Mouse (Mus musculus) adrenal gland, postnatal 14 days (tissue): ENCODE results near the gene Bsnd. TPM values are rescaled to one million over a fixed set of nuclear protein-coding genes. Genes with fewer than 3 reads are reported as not detected.
A peak's percentile ranks its signal among the peaks of the same experiment; 100 is the strongest.

Source experiments
- DNase-seq: peaks from one replicate; pipeline ENCODE4 v3.0.0; 2021; ENCODE audit warnings: mixed read lengths
- long read RNA-seq, 2 experiments: library from polyadenylated mRNA; stranded (forward); transcript quantifications; one replicate each; pipeline ENCODE4 v2.0.0; 2021
- total RNA-seq: library from RNA; stranded (reverse); gene quantifications from 2 replicates; pipeline ENCODE4 v1.2.3, GENCODE M21; 2021

The Bsnd gene
- not detected in 2 replicates for total RNA-seq
- long read RNA-seq, experiment 1, partial matches to known transcripts: 0 of 1 reads
- long read RNA-seq, experiment 1, other reads (novel, unspliced or antisense): 1 of 1 reads
- long read RNA-seq, experiment 2: 0 reads

DNA sequence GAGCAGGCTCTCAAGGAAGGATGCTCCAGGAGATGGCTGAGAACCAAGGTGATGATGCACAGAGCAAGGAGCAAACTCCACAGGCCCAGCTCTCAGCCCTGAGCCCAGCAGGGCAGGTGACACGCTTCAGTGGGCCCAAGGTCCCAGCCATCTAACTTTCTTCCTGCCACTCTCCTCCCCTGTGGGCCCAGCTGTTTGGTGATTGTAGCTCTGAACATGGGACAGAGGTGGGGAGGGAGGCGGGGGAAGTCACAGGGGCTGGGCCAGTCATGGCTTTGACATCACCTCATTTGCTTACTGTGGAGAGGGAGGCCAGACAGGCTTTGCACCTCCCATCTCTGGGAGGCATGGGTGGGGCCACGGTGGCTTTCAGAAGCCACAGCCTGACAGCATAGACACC lies at the start of gene Bsnd:
Gene Bsnd (minus strand): TSS at position 168 of the 400 bp plus-strand sequence.
- no peak for DNase-seq

DNA sequence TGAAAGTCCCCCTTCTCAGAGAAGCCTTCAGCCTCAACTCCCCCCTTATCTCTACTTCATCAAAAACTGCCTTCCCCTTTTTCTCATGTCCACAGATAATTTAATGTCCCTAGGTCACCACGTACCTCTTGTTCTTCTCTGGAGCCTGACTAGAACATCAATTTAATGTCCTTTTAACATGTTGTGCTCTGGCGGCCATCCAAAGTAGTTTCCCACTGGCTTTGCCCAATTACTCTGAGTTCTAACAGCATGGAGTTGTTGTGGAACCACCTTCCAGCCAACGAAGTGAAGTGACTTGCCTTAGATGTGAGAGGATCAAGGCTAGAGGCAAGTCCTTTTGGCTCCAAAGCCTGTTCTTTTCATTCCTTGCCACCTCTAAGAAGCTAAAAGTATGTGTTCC lies 49.4 kb upstream of the Bsnd start:
- DNase-seq: peak; percentile 35

DNA sequence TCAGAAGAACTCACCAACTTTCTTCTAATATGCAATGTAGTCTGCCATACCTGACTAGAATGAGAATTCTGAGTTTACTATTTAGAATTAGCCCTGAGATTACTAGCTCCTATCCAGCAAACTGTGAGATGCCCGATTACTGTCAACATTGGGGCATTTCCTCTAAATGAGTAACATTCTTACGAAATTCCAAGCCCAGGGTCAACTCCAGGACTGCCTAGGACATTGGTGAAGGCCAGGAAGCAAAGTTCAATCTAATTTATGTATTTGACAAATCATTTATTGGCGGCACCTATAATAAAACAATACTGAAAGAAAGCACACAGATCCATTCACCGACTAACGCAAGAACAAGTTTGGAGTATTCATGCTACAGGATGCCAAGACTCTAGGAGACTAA lies 47.7 kb upstream of the Bsnd start:
- peak; percentile 35 for DNase-seq

DNA sequence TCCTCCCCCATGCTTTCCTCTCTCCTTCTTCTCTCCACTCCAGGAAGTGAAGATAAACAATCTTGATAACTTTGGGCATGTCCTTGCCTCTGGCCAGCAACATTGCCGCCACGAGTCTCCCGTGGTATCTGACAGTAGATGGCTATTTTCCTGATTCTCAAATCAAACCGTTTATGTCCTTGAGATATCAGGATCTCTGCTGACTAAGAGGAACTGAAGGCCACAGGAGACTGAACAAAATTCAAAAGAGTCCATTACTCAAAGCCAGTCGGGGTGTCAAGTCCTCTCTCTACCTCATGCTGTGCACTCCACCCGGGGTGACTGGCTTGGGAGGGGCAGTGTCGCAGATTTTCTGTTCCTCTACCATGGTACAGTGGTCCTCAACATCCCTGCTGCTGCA lies 42.2 kb upstream of the Bsnd start:
- peak; percentile 35 for DNase-seq

DNA sequence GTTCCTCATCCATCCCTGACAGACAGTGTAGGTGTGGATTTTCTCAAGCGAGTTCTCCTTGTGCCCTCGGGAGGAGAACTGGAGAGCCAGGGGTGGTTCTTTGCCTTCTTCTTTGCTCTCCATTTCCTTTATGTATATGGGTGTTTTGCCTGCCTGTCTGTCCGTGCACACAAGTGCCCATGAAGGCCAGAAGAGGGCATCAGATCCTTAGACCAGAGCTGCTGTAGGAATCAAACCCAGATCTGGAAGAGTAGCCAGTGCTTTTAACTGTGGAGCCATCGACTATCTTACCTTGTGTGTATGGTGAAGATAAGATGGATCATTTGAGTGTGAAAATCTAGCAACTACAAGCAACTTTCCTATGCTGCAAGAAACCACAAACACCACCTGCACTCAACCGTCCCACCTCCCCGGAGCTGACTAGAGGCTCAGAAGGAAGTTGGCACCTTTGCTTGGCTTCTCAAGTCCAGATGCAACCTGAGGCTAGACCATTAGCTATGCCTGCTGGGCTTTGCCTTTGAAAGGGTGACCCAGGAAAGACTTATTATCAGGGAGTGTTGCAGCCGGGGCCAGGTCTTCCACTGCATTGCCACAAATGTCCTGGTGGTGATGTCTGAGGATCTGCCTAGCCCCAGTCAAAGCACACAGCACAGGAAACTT lies 41.5 kb upstream of the Bsnd start:
- no peak for DNase-seq

DNA sequence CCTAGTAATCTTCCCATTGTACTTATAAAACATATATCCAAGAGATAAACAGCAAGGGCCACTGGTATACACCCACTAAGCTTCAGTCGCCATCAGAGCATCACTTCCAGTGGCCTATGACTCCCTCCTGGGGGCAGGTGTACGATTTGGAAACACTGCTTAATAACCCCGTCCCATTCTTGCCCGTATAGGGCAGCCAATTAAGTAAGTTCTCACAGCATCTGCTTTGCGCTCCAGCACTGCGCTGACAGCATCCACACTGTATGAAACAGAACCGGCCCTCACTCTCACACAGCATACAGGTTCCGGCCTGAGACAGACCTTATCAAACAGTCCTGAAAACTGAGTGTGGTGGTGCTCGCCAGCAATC lies 38.0 kb upstream of the Bsnd start:
- no peak for DNase-seq

DNA sequence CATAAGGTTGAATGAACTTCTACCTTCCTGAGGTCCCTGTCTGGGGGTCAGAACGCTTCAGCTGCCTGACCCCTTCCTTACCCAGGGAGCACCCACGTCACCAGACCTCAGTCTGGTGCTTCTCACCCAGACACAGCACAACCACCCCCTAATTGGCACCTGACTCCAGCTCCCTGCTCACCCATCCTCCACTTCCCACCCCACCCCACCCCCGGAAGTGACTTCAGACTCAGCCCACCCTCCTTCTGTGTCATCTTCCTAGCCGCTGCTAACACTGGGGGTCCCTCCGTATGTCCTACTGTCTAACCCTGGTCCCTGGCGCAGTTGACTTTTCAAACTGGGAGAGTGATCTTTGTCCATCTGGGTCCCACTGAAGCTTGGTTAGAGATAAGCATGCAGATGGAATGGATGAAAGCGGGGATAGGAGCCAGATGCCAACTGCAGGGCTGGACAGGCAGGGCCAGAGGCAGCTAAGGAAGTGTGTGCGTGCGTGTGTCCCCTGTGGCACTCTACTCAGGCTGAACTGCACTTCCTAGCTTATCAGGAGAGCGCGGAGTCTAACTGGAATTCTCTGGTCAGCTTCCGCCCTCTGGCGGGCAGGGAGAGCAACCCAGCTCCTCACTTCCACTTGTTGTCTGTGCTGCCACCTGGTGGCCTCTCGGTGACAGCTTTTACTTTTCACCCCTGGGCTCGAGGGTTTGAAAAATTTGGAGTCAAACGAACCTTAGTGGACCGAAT lies 37.5 kb upstream of the Bsnd start:
- DNase-seq: peak; percentile 94

DNA sequence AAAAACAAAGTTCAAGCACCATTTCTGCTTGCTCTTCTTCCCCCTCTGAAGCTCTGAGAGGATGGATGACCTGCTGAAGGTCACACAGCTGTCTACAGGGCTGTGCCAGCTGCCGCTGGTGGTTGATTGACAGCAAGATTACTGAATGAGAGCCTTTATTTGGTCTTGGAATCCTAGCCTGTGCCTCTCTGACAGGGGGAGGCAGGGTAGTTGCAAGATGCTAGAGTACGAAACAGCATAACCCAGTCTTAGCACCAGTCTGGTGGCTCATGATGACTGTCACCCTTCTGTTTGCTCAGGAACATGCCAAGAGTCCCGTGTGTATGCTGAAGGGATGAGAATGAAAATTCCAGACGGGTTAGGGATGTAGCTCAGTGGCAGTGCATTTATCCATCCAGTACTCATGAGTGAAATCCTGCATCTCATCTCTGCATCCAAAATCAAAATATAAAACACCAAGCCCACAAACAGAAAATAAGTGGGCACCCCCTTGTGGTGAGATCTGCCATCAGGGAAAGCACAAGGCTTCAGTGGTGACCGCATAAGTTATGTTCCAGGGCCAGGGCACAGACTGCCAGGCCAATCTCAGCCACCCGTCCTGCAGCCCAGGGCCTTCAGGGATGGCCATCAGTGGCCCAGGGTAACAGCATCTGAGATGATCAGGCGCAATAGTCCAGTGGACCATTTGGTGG lies 35.9 kb upstream of the Bsnd start:
- peak; percentile 24 for DNase-seq

DNA sequence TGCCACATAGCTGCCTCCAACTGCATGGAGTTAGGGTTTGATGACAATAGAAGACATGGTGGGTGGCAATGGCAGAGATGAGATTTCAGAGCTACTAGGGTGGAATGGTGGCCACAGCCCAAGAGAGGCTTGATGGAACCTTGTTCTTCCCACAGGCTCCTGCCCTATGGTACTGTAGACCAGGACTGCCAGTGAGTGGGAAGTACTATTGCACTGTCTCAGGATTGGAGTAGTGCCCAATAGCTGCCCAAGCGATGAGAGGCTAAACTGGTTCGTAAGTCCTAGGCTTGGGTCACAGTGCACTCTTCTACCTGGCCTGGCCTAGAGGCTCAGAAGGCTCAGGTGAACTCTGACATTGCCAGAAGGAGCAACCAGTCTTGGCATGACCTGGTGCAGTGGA lies 32.9 kb upstream of the Bsnd start:
- DNase-seq: no peak

DNA sequence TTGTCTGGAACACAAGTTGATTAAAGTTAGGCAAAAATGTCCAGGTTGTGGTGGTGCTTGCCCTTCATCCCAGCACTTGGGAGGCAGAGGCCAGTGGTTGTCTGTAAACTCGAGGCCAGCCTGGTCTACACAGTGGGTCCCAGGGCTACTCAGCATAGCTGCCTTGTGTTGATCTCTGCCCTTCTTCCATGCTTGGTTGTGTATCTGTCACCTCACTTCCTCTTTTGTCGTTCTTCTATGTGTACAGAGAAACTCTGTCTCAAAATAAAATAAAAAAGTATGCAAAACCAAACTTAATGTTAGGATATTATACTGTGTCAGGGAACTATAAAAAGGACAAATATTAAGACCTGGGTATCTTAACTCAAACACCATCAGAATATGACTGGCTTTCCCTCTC lies 32.0 kb upstream of the Bsnd start:
- no peak for DNase-seq

DNA sequence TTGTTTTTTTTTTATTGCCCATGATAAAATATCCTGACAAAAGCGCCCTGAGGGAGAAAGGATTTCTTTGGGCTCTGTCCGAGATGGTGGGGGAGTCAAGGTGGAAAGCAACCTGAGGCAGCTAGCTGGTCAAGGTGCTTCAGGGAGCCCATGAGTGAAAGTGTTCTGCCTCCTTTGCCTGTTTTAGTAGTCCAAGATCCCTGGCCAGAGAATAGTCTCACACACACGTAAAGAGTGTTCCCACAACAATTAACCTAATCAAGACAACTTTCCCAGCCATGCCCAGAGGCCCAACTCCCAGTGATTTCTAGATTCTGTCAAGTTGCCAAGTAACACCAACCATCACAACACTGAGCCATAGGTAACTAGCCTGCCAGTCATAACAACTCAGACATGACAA lies 30.5 kb upstream of the Bsnd start:
- no peak for DNase-seq

DNA sequence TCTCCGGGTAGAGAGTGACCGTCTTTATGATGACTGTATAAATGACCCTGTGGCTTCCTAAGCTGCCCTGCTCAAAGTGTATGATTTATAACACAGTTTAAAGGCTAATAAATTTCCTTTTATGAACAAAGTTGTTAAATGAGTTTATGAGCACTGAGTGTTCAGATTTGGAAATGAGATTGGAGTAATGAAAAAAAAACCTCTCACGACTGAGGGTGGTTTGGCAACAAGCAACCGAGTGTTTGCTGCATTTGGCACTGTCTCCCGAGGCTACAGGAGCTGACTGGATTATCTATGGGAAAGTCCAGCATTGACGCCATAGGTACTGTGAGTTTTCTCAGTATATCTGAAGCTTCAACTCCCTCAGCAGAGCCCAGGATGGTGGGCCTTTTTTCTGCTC lies 22.5 kb upstream of the Bsnd start:
- no peak for DNase-seq

DNA sequence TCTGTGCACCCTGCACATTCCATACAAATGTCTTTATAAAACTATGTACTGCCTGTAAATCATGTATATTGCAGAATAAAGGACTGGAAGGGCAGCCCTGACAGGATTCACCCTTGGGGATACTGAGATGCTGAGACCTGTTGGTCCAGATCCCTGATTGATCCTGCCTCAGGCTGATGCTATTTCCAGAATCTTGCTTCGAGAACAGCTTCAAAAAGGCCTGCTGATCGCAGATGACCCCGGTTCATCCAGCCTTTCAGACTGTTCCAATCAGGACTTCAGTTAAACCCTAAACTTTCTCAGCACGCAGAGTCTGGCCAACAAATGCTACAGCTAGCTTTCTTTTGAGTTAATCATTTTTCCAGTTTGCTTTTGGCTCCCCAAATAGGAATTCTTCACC lies 17.8 kb upstream of the Bsnd start:
- no peak for DNase-seq

DNA sequence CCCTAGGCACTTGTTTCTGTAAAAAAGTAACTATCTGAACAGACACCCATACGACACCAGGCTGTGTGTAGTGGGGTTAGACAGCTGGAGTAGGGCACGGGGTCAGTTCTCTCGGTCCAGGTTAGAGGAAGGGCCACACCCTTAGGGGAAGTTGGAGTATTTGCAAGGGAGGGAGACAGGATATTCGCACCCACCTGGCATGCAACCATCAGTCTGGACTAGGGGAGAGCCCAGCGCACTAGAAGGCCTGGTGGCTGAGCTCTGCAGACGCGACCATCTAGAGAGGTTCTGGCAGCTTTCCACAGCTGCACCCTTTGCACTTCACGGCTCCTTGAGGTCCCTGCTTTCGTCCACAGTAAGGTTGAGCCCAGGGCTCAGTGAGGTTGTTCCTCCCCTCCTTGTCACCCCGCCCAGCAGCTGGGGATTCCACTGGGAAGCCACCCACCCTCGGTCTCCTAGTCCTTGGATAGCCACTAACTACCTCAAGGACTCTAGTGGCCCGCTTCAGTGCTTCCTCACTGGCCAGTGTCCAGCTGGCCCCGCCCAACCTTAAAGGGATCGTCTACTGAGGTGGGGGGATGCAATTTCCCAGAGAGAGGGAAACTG lies 13.5 kb upstream of the Bsnd start:
- DNase-seq: peak; percentile 17

DNA sequence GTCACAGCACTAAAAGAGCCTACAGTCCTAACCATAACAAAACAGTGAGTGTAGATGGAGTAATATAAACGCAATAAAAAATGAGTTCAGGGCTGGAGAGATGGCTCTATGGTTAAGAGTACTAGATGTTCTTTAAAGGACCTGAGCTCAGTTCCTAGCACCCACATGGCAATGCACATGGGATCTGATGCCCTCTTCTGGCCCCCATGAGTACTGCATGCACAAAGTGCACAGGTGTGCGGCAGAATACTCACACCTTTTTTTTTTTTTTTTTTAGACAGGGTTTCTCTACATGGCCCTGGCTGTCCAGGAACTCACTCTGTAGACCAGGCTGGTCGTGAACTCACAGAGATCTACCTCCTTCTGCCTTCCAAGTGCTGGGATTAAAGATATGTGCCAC lies 11.5 kb upstream of the Bsnd start:
- no peak for DNase-seq

DNA sequence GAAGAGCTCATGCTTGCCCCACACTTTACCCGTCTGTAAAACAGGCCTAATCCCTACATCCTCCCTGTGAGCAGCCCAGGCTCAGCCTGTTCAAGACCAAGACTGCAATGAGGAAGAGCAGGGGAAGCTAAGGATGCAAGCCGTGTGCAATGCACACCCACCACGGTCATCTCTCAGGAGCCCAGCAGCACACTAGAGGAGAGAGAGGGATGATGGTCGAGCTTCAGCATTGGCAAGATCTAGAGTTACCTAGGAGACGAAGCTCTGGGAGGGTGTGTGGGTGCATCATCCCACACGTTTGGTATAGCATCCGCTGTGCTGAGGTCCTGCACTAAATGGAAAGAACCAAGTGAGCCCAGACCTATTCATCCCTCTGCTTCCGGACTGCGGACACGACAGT lies 8.0 kb upstream of the Bsnd start:
- no peak for DNase-seq

DNA sequence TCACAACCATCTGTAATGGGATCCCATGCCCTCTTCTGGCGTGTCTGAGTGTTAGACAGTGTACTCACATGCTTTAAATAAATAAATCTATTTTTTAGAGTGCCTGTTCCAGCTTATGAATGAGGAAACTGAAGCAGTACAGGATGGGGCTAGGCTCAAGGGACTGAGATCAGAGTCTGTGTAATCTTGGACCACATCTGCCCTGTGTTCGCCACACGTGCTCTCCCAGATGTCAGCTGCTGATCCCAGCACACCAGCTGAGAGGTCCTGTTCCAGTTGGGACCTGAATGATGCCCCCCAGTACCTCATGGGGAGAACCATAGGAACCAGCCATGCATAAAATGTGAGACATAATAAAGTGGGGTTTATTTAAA lies 6.4 kb upstream of the Bsnd start:
- DNase-seq: no peak

DNA sequence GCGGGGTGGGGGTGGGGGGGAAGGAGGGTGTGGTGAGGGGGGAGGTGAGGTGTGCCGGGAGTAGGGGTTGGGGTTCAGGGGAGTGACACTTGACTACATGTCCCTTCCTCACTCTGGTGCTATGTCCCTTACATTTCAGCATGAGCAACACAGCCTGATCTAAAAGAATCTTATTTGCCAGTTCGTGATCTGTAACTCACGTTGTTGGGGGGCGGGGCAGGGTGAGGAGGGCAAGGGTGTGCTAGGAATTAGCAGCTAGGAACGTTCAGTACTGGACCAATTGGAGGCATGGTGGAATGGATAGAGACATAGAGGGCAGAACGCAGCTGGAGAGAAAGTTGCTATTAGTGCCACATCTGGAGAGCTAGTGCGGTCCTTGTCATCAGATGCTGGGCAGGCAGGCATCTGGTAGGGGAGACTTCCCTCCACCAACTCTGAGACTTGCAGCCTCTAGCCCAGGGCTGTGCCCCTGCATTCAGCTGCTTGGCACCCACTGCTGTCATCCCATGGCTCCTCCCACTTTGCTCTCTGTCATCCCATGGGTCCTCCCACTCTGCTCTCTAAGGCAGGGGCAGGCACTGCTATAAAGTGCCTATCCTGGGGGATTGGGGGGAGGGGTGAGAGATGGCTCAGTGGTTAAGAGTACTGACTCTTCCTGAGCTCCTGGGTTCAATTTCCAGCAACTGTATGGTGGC lies 5.8 kb upstream of the Bsnd start:
- no peak for DNase-seq

DNA sequence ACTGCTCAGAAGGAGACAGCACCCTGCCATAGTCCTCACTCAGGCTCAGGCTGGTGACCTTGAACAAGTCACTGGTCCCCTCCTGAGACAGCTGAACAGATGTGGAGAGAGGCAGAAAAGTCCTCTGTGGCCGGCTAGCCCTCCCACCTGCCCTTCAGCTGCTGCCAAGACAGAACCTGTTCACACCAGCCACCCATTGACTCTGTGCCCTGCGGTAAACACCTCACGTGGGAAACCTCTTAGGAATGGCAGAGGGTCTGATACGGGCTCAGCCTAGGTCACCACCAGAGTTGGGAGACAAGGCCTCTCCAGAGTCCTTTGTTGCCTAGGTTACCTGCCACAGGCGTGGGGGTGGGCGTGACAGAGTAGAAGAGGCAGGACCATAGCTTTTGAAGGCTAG lies 4.8 kb upstream of the Bsnd start:
- DNase-seq: no peak

DNA sequence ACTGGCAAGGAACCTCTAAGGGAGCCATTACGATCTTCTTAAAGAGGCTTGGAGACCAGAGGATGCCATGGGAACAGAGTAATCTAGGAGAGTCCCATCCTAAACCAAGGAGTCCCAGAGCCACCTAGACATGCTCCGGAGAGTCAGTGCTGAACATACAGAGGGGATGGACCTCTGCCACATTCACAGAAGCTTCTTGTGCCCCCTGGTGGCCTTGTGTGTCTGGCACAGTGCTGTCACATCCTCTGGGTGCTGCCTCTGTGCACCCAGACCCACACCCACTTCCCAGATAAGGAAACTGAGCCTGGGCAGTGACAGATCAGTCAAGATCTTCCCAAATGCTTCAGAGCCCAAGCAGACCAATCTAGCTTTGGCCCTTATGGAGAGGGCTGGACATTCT lies 1.6 kb upstream of the Bsnd start:
- peak; percentile 41 for DNase-seq

DNA sequence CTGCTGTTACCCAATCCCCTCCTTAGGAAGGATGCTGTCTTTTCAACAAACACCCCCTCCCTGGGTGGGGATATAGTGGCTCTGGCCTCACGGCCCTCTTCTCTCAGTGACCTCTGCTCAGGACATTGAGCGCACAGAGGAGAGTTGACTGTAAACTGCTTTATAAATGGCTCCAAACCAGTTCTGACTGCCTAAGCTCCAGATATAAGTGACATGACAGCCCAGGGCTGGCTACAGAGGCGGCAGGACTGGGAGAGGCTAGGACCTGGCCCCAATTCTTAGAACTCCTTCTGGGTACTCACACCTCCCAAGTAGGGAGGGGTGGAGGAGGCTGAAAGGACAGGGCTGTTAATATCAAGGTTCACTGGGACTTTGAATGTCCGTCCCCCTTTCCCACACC lies 1.5 kb downstream of the Bsnd start:
- no peak for DNase-seq

DNA sequence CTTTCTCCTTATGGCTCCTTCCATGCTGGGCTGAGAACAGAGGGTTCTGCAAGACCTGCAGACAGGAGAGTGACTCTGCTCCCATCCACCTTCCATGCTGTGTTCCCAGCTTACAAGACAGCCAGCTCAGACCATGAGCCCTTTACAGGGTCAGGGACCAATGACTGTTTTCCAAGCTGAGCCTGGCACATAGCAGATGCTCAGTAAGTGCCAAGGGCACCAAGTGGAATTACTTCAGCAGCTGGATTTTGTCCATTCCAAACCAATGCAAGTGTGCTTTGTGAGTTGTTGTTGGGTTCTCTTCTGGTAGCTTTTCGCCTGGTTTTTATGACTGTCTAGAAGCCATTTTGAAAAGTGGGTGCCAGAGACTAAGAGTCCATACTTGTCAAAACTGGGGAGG lies 8.3 kb downstream of the Bsnd start:
- peak; percentile 47 for DNase-seq
